24 mouse cellular contexts compared by ENCODE assay signal in the genomic region with DNA sequence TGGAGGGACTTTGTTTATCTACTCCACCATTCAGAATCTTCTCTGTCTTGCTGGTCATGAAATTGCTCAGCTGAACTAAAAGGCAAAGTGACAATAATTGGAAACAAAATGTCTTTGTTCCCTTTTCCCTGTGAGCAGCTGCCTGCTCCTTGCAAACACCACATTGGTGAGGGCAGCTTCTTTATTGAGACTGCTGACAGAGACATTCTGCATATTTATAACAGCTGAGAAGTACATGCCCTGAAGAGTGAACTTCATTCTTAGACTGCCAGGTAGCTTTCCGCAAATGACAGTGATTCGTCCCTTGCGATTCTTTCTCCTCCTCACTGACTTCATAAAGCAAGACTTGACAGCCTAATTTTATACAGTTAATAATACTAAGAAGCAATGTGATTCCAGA.
DNase-seq lines count a peak whose midpoint lies in the region; ATAC-seq lines count a peak whose summit lies in the region.
"Had no signal": no experiment of that assay in that cellular context is flagged by ENCODE, and none has a peak within 500 bp of the region (broad histone marks: within the 10 kb centered on the region; RNA-seq: fewer than 3 reads in every experiment).

No protein-coding gene starts in this region.

- no peak overlapping the region for H3K9ac ChIP-seq in hindbrain, embryonic 11.5 days (ENCODE audit: low read depth, low read length)
- H3K9ac ChIP-seq in hindbrain, embryonic 14.5 days: no peak overlapping the region
- H3K9ac ChIP-seq in neural tube, embryonic 12.5 days: no peak overlapping the region
- H3K9ac ChIP-seq in neural tube, embryonic 15.5 days (replicated peaks): no peak overlapping the region
- no peak overlapping the region for H3K9ac ChIP-seq in forebrain, embryonic 15.5 days (replicated peaks)
- no peak overlapping the region for H3K9ac ChIP-seq in midbrain, embryonic 15.5 days
- H3K9ac ChIP-seq: heart, embryonic 12.5 days; limb, embryonic 12.5 days; liver, embryonic 15.5 days; lung, embryonic 14.5 days had no signal

- H3K4me3 ChIP-seq in hindbrain, embryonic 11.5 days (ENCODE audit: low read depth, low read length): no peak overlapping the region
- no peak overlapping the region for H3K4me3 ChIP-seq in hindbrain, embryonic 14.5 days (replicated peaks; ENCODE audit: low read length)
- H3K4me3 ChIP-seq in neural tube, embryonic 12.5 days: no peak overlapping the region
- no peak overlapping the region for H3K4me3 ChIP-seq in neural tube, embryonic 15.5 days (replicated peaks)
- no peak overlapping the region for H3K4me3 ChIP-seq in forebrain, embryonic 15.5 days
- no peak overlapping the region for H3K4me3 ChIP-seq in midbrain, embryonic 15.5 days
- H3K4me3 ChIP-seq: gastrocnemius, adult 2 months; heart, embryonic 12.5 days; left cerebral cortex, adult 2 months; limb, embryonic 12.5 days; liver, embryonic 15.5 days; myocyte had no signal

- H3K36me3 ChIP-seq in hindbrain, embryonic 11.5 days (ENCODE audit: control insufficient read depth, insufficient read depth, low read length): no peaks in the 10 kb centered on the region
- H3K36me3 ChIP-seq in hindbrain, embryonic 14.5 days (replicated peaks; ENCODE audit: control insufficient read depth, insufficient read depth): no peaks in the 10 kb centered on the region
- H3K36me3 ChIP-seq in neural tube, embryonic 12.5 days: no peaks in the 10 kb centered on the region
- H3K36me3 ChIP-seq in neural tube, embryonic 15.5 days: no peaks in the 10 kb centered on the region
- no peaks in the 10 kb centered on the region for H3K36me3 ChIP-seq in forebrain, embryonic 15.5 days
- no peaks in the 10 kb centered on the region for H3K36me3 ChIP-seq in midbrain, embryonic 15.5 days (replicated peaks)
- H3K36me3 ChIP-seq: heart, embryonic 12.5 days; limb, embryonic 12.5 days; liver, embryonic 15.5 days had no signal

- no peaks in the 10 kb centered on the region for H3K27me3 ChIP-seq in hindbrain, embryonic 11.5 days (ENCODE audit: control insufficient read depth, insufficient read depth, low read length)
- no peaks in the 10 kb centered on the region for H3K27me3 ChIP-seq in hindbrain, embryonic 14.5 days (ENCODE audit: control insufficient read depth, insufficient read depth, low read length)
- no peaks in the 10 kb centered on the region for H3K27me3 ChIP-seq in neural tube, embryonic 12.5 days (replicated peaks)
- no peaks in the 10 kb centered on the region for H3K27me3 ChIP-seq in neural tube, embryonic 15.5 days (replicated peaks)
- no peaks in the 10 kb centered on the region for H3K27me3 ChIP-seq in forebrain, embryonic 15.5 days
- no peaks in the 10 kb centered on the region for H3K27me3 ChIP-seq in midbrain, embryonic 15.5 days (replicated peaks)
- H3K27me3 ChIP-seq: heart, embryonic 12.5 days; limb, embryonic 12.5 days; liver, embryonic 15.5 days had no signal

- WGBS in hindbrain, embryonic 11.5 days: 52% methylated on average over 3 of the region's 3 CpGs
- 37% methylated on average over 3 of the region's 3 CpGs for WGBS in hindbrain, embryonic 14.5 days
- 55% methylated on average over 3 of the region's 3 CpGs for WGBS in neural tube, embryonic 12.5 days
- 46% methylated on average over 3 of the region's 3 CpGs for WGBS in neural tube, embryonic 15.5 days
- WGBS in forebrain, embryonic 15.5 days: 60% methylated on average over 3 of the region's 3 CpGs
- 26% methylated on average over 3 of the region's 3 CpGs for whole genome bisulfite sequencing in midbrain, embryonic 15.5 days

- peak; percentile 47; the same call in 1 of the 2 replicates for ATAC-seq in hindbrain, embryonic 11.5 days (ENCODE audit: low FRiP score)
- ATAC-seq in hindbrain, embryonic 14.5 days (ENCODE audit: low FRiP score): no peak
- ATAC-seq in neural tube, embryonic 12.5 days (ENCODE audit: low FRiP score, low read depth): 0 out of 2 replicates have a peak, but pooled peaks have one; percentile 21
- no peak for ATAC-seq in neural tube, embryonic 15.5 days (ENCODE audit: low FRiP score)
- ATAC-seq in forebrain, embryonic 15.5 days (replicated peaks): peak; percentile 51; the same call in 1 of the 2 replicates
- peak; percentile 66; the same call in 1 of the 2 replicates for ATAC-seq in midbrain, embryonic 15.5 days (replicated peaks)
- ATAC-seq: CD4-positive, CD25-positive, alpha-beta regulatory T cell, adult 4 months; intestine, embryonic 16.5 days had no signal

- no peak overlapping the region for H3K4me2 ChIP-seq in hindbrain, embryonic 11.5 days (replicated peaks; ENCODE audit: low read depth, low read length)
- no peak overlapping the region for H3K4me2 ChIP-seq in hindbrain, embryonic 14.5 days (replicated peaks)
- H3K4me2 ChIP-seq in neural tube, embryonic 12.5 days (replicated peaks): no peak overlapping the region
- H3K4me2 ChIP-seq in neural tube, embryonic 15.5 days: no peak overlapping the region
- H3K4me2 ChIP-seq in forebrain, embryonic 15.5 days (replicated peaks): no peak overlapping the region
- H3K4me2 ChIP-seq in midbrain, embryonic 15.5 days: no peak overlapping the region
- H3K4me2 ChIP-seq: heart, embryonic 12.5 days; limb, embryonic 12.5 days; liver, embryonic 15.5 days; lung, embryonic 14.5 days had no signal

- H3K9me3 ChIP-seq in hindbrain, embryonic 11.5 days (ENCODE audit: control insufficient read depth, low read length): no peaks in the 10 kb centered on the region
- no peaks in the 10 kb centered on the region for H3K9me3 ChIP-seq in hindbrain, embryonic 14.5 days (ENCODE audit: control insufficient read depth, low read length)
- H3K9me3 ChIP-seq in neural tube, embryonic 12.5 days: no peaks in the 10 kb centered on the region
- no peaks in the 10 kb centered on the region for H3K9me3 ChIP-seq in neural tube, embryonic 15.5 days (replicated peaks)
- H3K9me3 ChIP-seq in forebrain, embryonic 15.5 days: no peaks in the 10 kb centered on the region
- H3K9me3 ChIP-seq in midbrain, embryonic 15.5 days: no peaks in the 10 kb centered on the region
- H3K9me3 ChIP-seq: heart, embryonic 12.5 days; limb, embryonic 12.5 days; liver, embryonic 15.5 days had no signal

- DNase-seq in hindbrain, embryonic 11.5 days (ENCODE audit: low spot score): no peak
- DNase-seq in hindbrain, embryonic 14.5 days (ENCODE audit: low spot score): no peak
- DNase-seq in right cerebral cortex, postnatal 10 days (ENCODE audit: low spot score in 2 of 2): no peak
- no peak for DNase-seq in natural killer cell, adult 2 months (ENCODE audit: low spot score in 2 of 2)
- DNase-seq: adrenal gland, postnatal 14 days; cerebellum, adult 18-20 months; cerebellum, postnatal 10 days; gastrocnemius, adult 2 months; gastrocnemius, postnatal 36 days; kidney, adult 8-10 months; lung, embryonic 14.5 days; lung, postnatal 14 days had no signal

- no peaks in the 10 kb centered on the region for H3K4me1 ChIP-seq in hindbrain, embryonic 11.5 days (replicated peaks; ENCODE audit: control insufficient read depth, insufficient read depth, low read length)
- H3K4me1 ChIP-seq in hindbrain, embryonic 14.5 days (replicated peaks; ENCODE audit: control insufficient read depth, insufficient read depth, low read length): 0 out of 2 replicates have a peak, but pooled peaks cover 6% of the 10 kb centered on the region
- peaks cover 4% of the 10 kb centered on the region; the same call in 1 of the 2 replicates for H3K4me1 ChIP-seq in neural tube, embryonic 12.5 days
- H3K4me1 ChIP-seq in neural tube, embryonic 15.5 days: no peaks in the 10 kb centered on the region
- H3K4me1 ChIP-seq in forebrain, embryonic 15.5 days: peaks cover 5% of the 10 kb centered on the region; the same call in 1 of the 2 replicates
- peaks cover 7% of the 10 kb centered on the region; the same call in 1 of the 2 replicates for H3K4me1 ChIP-seq in midbrain, embryonic 15.5 days
- H3K4me1 ChIP-seq: heart, embryonic 12.5 days; limb, embryonic 12.5 days; liver, embryonic 15.5 days had no signal

- H3K27ac ChIP-seq in hindbrain, embryonic 11.5 days (ENCODE audit: low read depth, low read length): no peak overlapping the region
- H3K27ac ChIP-seq in hindbrain, embryonic 14.5 days: no peak overlapping the region; the same call in 1 of the 2 replicates
- no peak overlapping the region for H3K27ac ChIP-seq in neural tube, embryonic 12.5 days
- no peak overlapping the region for H3K27ac ChIP-seq in neural tube, embryonic 15.5 days (replicated peaks)
- peak overlapping the region; percentile 48; the same call in 1 of the 2 replicates for H3K27ac ChIP-seq in forebrain, embryonic 15.5 days (replicated peaks)
- H3K27ac ChIP-seq in midbrain, embryonic 15.5 days: no peak overlapping the region
- H3K27ac ChIP-seq: gastrocnemius, adult 2 months; kidney, postnatal 0 days; left cerebral cortex, adult 2 months; limb, embryonic 12.5 days; liver, embryonic 15.5 days had no signal

Comparison
In these comparisons a context has a peak if more than half of its experiments do, and no peak if none do; other contexts are left out.
1. ATAC-seq: peak in hindbrain, embryonic 11.5 days (single experiment), neural tube, embryonic 12.5 days (single experiment), forebrain, embryonic 15.5 days (single experiment) and midbrain, embryonic 15.5 days (single experiment); none in hindbrain, embryonic 14.5 days (single experiment) and neural tube, embryonic 15.5 days (single experiment).